Mouse (Mus musculus): ENCODE results near the gene Mpv17l.
"Not testable (repeated sequence)": the region's sequence is repeated elsewhere in the genome, so short reads cannot be mapped to it uniquely, and the experiment has no call there.

The Mpv17l gene

DNA sequence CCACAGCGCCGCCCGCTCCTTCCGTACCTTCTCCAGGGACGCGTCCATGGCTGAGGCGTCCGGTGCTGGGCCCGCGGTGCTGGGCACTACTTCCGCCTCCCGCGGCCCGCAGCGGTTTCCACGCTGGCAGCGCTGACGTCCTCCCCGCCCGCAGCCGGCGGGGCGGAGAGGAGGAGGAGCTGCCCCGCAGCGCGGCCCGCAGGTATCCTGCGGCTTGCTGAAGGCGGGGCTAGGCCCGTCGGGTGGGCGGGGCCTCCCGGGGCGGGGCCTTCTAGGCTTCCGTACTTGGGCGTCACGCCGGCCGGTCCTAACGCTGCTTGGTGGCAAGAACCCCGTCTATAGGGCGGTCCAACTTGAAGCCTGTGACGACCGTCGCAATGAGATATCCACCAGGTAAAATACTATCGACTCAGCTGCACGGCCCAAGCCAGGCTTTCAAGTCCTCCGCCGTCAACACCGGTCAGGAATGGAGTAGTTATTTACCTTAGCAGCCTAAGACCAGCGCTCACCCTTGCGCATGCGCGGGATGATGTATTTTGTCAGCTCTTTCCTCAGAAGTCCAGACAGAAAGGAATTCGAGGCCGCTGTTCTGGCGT, at the start of gene Mpv17l, which contains the start of gene Pdxdc1:
Gene Mpv17l, plus strand, starts transcription at position 274 of the 596 bp plus-strand sequence.
Gene Pdxdc1, minus strand, starts transcription at position 244 of the 596 bp plus-strand sequence.
- peak; percentile 98 for DNase-seq (ENCODE audit: low spot score)

DNA sequence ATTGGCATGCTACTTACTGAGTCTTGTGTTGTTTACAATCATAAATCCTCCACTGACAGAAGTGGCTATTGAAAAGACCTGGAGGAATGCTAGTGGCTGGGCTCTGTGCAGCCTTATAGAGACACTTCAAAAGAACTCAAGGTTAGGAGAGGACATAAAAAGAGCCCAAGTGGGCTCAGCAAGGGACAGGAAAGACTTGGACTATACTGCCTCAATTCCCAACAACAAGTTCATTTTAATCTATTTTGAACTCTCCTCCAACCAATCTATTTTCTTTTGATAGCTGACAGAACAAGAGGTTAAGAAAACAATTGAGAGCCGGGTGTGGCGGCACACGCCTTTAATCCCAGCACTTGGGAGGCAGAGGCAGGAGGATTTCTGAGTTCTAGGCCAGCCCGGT, 49.1 kb upstream of the Mpv17l start:
- DNase-seq (ENCODE audit: low spot score), result no peak

DNA sequence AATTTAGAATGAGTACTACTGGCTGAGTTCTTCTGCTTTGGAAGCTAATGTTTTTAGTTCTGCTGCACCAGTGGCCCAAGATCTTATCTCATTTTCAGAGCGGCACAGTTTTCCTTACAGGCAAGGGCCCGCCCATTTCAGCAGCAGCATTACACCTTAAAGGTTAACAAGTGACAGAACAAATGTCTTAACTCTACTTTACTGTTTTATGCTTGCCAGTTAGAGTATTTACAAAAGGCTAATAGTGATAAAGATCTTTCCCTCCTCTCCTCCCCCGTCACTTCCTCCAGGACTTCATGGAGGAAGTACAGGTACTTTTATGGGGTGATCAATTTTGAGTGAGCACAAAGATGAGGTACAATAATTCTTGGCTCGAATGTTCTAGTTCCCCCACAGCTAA, 36.9 kb upstream of the Mpv17l start:
- DNase-seq (ENCODE audit: low spot score), result no peak

DNA sequence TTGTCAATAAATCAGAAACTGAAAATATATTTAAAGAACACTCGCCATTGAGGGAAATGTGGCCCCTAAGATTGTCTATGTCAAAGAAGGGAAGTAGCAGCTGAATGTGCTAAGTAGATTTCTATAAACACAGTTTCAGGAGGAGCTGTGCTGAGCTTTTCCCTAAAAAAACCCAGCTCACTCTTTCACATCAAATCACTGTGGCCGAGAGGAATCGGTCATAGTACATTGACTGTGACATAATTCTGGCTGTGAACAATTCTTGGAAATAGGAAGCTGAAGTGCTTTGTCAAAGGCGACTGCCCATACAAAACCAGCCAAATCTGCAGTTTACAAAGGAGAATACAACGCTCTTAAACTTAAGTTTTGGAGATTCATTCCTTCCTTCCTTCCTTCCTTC, 36.3 kb upstream of the Mpv17l start:
- peak; percentile 12 for DNase-seq (ENCODE audit: low spot score)

DNA sequence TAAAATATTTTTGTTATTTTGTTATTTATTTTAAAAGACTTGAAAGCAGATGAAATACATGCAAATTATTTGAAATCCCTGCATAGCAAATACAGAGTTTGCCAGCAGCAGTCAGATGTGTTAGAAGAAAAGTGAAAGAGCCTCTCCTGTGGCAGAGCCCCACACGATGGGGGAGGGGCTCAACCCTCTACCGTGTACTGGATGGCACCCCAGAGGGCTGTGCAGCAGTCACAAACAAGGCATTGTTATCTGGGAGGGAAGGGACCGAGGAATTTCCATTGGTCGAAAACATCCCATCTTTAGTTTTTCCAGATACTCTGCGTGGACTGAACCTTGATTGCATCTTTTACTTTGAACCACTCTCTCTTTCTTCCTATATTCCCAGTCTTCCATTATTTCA, 35.6 kb upstream of the Mpv17l start:
- not testable (repeated sequence) for DNase-seq (ENCODE audit: low spot score)

DNA sequence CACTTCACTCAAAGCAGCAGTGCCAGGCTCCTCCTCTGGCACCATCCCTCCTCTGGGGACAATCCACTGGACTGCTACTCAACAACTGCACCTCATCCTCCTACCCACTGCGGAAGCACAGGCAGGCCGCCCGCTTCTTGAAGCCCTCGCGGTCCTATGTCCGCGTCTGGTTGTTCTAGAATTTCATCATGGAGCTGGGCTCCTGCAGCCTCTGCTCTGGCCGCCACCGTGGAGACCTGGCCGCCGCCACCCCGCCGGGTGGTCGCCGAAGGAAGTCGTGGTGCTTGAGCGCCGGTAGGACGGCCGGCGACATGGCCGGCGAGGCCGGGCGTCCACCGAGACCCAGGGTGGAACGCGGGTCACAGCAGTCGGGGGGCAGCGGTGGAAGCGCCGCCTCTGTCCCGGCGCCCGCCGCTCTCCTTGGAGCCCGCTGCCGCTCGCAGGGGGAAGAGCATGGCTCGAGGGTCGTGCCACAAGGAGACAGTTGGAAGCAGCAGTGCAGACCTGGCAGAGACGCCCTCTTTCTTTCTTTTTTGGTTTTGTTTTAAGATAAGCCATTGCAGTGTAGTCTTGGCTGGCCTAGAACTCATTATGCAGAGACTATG, 34.9 kb upstream of the Mpv17l start:
- DNase-seq (ENCODE audit: low spot score), result no peak

DNA sequence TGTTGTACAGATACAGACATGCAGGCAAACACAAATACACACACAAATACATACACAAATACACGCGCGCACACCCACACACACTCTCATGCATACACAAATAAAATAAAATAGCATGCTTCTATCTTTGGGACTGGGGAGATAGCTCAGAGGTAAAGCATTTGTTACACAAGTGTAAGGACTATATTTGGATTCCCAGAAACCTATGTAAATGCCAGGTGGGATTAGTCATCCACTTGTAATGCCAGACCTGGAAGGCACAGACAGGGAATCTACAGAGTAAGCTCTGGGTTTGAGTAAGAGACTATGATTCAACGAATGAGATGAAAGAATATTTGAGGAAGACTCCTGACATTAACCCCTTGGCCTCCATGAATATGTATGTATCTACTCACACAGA, 27.5 kb upstream of the Mpv17l start:
- no peak for DNase-seq (ENCODE audit: low spot score)

DNA sequence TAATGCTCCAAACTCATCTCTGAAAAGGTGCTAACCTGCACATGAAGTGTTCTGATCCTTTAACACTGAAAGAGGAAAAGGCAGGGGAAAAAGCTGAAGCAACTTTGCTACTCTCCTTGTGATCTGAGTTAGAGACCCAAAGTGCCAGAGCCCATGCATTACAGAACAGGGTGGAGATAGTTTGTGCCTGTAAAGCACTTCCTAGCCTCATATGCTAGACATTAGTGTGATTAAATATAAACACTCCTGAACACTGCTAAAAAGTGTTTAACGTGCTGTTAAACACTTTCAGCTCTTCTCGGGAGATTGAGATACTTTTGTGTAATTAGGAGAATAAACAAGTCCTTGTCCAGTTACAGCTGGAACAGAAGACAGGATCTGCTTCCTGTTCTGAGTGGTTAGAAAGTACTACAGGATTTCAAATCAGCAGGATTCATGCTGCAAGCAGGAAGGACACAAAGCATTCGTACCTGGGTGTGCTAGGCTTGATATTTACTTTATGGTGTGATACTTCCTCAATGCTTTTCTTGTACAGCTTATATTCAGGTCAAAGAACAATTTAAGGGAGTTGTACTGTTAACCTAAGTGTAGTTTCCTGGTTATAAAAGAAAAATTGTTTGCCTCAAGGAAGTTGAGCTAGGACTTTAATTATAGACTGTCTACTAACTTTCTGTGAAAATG, 19.7 kb upstream of the Mpv17l start:
- DNase-seq (ENCODE audit: low spot score), result no peak

DNA sequence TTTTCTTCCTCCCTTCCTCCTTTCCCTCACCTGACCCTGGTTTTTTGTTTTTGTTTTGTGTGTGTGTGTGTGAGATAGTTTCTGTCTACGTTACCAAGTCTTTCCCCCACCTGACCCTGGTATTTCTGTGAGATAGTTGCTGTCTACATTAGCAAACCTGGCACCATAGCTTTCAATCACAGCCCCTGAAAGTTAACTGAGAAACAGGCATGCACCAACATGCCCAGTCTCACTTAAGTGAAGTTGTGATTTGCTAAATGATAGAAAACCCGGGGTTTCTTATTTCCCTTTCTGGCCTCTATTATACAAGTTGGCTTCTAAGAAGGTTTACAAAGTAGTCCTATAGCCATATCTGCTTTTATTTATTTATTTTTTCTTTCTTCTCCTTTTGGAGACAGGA, 12.5 kb upstream of the Mpv17l start:
- no peak for DNase-seq (ENCODE audit: low spot score)

DNA sequence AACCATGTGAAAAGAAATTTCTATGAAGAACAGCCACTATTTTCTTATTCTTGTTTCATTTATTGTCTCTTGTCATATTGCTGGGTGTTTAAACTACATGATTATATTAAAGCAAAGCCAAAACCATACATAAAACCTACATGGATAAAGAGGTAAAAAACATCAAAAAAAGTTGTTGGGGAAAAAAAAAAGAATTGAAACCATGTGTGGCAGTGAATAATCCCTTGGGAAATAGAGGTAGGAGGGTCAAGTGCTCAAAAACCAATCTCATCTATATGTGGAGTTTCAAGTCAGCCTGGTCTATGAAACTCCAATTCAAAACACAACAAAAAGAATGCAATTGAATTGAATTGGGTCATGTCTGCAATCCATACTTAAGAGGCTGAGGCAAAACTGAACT, 10.1 kb upstream of the Mpv17l start:
- no peak for DNase-seq (ENCODE audit: low spot score)

DNA sequence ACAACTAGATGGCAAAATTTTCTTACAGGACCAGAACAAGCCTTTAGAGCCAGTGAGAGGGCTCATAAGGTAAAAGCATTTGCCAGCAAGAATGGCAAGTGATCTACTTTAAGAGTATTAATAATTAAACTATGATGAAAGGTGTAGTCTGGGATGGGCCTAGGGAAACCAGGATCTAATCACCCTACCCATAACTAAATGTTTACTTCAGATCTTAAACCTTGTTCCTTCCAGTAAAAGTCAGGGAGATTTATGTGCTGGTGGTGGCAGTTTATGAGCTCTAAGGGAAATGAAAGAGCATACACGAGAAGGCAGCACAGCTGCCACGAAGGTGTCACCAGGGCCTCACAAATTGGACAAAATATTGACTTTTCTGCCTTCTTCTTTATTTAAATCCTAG, 8.9 kb upstream of the Mpv17l start:
- DNase-seq (ENCODE audit: low spot score), result no peak

DNA sequence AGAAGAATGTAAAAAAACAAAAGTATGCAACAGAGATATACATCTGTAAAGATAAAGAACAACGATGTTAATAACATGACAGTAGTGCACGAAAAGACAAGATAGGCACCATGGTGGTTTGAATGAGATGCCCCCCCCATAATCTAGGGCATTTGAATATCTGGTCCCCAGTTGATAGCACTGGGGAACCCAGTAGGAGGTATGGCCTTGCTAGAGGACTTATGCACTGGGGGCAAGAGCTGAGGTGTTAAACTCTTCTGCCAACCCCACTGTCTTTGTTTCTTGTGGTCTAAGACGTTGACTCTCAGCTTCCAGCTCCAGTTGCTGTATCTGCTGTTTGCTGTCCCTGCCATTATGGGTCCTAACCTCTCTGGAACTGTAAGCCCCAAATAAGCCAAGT, 7.2 kb upstream of the Mpv17l start:
- DNase-seq (ENCODE audit: low spot score), result no peak

DNA sequence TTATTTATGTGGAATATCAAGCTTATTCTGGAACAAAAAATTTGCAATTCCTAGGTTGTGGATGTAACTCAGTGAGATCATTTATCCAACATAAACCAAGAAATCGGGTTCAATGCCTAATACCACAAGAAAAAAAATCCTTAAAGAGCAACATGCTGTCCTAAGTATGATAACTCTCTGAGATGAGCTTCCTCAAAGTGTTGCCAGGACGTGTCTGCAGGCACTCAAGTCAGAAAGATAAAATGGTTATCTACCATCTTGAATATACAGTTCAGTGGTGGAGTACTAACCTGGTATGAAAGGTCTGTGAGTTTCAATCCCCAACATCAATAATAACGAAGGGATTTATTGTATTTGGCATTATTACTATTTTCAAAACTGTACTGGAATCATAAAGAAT, 6.6 kb upstream of the Mpv17l start:
- no peak for DNase-seq (ENCODE audit: low spot score)

DNA sequence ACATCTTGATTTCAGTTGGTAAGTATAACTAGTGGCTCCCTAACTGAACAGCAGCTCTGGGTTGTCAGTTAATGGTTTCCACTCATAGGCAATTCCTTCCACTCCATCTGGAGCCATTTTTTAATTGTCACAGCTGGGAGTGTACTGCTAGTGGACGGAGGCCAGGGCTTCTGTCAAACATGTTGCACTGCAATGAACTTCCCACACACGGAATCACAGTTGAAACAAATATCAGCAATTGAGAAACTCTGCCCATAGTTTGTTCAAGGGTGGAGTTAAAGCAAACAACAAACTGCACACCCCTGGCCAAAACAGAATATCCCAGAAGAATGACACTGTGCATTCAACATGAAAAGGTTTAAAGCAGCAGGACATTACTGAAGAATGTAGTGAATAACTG, 4.0 kb upstream of the Mpv17l start:
- DNase-seq (ENCODE audit: low spot score), result peak; percentile 92

DNA sequence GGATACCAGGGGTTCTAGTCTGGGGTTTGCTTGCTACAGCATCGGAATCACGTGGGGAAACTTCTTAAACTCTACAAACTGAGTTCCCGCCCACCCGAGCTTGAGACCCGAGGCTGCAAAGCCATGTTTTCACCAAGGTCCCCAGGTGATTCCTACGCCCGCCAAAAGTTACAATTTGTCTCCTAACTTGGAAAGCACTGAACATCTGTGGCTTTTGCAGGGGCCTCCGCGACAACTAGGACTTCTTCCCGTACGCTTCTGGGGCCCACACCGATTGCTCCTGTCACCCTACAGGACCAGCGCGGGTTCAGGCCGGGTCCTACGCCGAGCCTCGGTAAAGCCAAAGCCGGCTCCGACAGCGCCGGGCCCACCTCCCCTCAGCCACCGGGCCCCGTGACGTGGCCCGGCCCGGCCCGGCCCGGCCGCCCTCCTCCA, 547 bp upstream of the Mpv17l start:
- no peak for DNase-seq (ENCODE audit: low spot score)

DNA sequence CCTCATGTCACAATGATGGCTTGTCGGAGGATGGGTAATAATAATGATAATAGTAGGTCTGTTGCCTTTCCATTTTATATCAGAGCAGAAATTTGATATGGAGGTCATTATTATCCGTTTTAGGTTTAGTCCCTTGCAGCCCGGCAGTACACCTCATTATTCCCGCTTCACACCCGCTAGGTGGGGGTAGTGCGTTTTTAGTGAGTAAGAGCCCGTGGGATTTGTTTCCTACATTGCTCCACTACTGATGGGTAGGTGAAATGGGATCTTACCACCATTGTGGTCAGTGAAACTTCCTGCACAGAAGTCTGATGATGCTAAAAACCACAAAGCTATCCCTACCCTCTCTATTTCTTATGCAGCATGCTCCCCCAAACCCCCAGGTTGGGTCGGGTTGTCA, 527 bp downstream of the Mpv17l start:
- DNase-seq (ENCODE audit: low spot score), result peak; percentile 95

DNA sequence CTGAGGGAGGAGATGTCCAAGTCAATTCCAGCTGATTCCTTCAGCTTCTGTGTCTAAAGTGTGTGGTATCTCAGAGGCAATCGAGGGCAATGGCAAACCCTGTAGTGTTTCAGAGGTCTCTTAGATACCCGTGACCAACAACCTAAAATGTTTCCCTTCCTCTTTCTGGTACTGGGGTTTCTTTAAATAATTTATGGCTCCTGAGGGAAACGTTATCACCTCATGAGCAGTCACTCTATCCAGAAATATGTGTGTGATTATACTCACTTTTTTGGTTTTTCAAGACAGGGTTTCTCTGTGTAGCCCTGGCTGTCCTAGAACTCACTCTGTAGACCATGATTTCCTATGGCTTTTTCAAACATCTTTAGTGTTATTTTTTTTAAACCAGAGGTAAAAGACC, 4.3 kb downstream of the Mpv17l start:
- peak; percentile 38 for DNase-seq (ENCODE audit: low spot score)

DNA sequence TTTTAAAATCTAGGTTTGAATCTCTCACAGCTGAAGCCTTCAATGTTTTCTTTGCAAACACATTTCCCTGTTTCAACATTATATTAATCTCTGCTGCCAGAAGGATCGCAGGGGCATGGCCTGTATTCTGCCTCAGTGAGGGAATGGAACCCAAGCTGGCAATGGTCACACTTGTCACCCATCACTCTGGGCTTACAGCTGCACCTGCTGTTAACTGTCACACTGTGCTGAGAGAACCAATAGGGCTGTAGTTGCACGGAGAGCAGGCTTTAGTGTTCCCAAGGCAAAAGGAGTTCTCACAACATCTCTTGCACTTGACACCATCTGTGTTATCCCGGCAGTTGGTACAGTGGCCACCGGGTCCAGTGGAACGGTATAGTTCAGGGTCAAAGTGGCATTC, 17.1 kb downstream of the Mpv17l start:
- DNase-seq (ENCODE audit: low spot score), result no peak

DNA sequence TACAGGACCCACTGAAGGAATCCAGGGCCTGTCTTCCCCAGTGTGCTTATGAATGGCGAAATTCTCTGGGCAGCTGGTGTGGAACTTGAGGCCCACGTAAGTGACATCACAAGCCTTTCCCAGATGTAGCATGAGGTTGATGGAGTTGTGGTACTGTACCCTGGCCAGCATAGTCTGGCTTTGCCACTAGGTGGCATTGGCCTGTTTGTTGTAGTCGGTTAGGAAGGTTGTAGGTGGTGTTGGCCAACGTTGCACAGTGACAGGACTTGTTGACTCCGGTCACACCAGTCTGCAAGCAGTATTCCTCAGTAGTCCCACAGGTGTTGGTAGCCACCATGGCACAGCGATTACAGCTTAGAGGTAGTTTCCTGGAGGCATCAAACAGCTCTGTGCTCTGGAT, 18.1 kb downstream of the Mpv17l start:
- peak; percentile 20 for DNase-seq (ENCODE audit: low spot score)

DNA sequence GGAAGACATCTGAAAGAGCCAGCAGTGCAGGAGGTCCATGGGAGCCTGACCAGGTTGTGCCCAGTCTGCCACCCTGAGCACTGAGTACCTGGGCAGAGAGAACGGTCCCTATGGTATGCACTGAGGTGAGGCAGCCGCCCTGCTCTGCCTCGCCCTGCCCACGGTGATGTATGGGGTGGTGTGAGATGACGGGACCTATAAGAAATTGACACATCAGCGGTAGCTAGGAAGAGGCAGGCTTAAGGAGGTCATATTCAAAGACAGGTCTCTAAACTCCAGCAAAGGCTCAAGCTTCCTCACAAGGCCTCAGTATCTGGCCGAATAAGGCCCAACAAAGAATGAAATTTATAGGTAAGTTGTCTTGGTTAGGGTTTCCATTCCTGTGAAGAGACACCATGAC, 18.8 kb downstream of the Mpv17l start:
- no peak for DNase-seq (ENCODE audit: low spot score)

DNA sequence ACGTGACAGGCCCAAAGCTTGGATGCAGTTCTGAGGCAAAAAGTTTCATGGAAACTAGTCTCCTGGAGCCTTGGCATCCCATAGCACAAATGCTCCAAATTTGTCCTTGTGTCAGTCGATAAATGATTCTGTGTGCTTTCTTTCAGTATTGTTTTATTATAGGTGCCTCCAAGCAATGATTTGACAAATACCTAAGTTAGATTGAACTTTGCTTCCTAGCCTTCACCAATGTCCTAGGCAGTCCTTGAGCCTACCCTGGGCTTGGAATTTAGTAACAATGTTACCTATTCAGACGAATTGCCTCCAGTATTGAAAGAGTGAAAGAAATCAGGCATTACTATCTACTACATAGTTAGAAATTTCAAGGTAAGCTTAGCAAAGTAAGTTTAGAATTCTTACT, 19.5 kb downstream of the Mpv17l start:
- not testable (repeated sequence) for DNase-seq (ENCODE audit: low spot score)

DNA sequence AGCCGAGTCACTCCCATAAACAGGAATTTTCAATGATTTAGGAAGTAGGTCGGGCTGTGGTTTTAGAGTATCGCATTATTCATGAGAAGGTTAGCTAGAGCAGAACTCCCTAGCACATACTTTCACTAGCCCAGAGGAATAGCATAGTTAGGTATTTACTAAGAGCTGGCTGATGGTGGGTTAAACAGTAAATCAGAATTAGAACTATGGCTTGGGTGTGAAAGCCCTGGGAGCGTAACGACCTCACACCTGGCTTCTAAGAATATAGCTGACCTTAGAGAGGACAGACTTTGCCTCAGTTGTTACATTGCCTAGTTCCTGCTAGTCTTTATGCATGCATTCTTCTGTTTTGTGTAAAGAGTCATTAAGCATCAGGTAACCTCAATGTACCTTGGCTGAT, 20.0 kb downstream of the Mpv17l start:
- DNase-seq (ENCODE audit: low spot score), result not testable (repeated sequence)

DNA sequence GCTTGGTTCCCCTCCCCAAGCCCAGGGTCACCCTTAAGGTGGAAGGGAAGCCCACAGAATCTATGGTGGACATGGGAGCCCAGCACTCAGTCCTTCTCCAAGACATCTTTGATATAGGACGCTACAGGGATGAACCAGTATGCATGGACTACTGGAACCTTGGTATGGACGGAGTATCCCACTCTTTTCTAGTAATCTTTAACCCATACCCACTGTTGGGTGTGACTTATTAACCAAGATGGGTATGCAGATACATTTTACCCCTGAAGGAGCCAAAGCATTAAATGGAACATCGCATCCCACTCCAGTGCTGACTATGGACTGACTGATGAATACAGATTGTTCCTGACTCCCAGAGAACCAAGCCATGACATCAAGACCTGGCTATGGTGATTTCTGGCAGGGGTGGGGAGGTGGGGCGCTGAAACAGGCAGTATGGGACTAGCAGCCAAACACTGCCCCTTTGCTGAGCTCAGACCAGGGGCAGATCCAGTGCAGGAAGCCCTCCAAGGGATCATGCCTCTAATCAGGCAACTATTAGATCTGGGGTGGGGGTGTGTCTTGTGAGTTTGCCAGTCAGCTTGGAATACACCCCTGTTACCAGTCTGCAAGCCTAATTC, 24.6 kb downstream of the Mpv17l start:
- DNase-seq (ENCODE audit: low spot score), result no peak

Data from adipocyte (in vitro differentiated cells).